Mouse (Mus musculus) thymus, adult 2 months (tissue): Measurements from ENCODE around the gene Glis2. TPM values are rescaled to one million over a fixed set of nuclear protein-coding genes. Genes with fewer than 3 reads are reported as not detected.

ENCODE experiments used
- DNase-seq: peaks from one replicate; pipeline ENCODE4 v3.0.0; 2021
- H3K27ac ChIP-seq: fragments of 200-500 bp; 2 replicates; pipeline ENCODE4 v1.5.1; 2012; ENCODE audit warnings: low read length, control low read depth; ENCODE audit not compliant: control insufficient read depth, insufficient read depth
- H3K27me3 ChIP-seq: fragments of 200-500 bp; 2 replicates; pipeline ENCODE4 v1.6.1; 2012; ENCODE audit warnings: mild to moderate bottlenecking, low read length, moderate library complexity, mixed read lengths; ENCODE audit not compliant: control insufficient read depth, insufficient read depth
- H3K36me3 ChIP-seq: fragments of 200-500 bp; 2 replicates; pipeline ENCODE4 v1.6.1; 2012; ENCODE audit warnings: mild to moderate bottlenecking, low read length, moderate library complexity; ENCODE audit not compliant: control insufficient read depth, insufficient read depth
- H3K4me1 ChIP-seq: fragments of 200-500 bp; replicated peaks from 2 replicates; pipeline ENCODE4 v1.6.1; 2012; ENCODE audit warnings: low read length; ENCODE audit not compliant: control insufficient read depth, insufficient read depth
- H3K4me3 ChIP-seq: fragments of 200-500 bp; 2 replicates; pipeline ENCODE4 v1.5.1; 2012; ENCODE audit warnings: mild to moderate bottlenecking, low read length, control low read depth, moderate library complexity; ENCODE audit not compliant: control insufficient read depth, insufficient read depth
- CTCF ChIP-seq: fragments of 200-500 bp; IDR thresholded peaks from 2 replicates; pipeline ENCODE4 v1.5.1; 2012; ENCODE audit warnings: mild to moderate bottlenecking, control low read depth, low read length, moderate library complexity, borderline replicate concordance; ENCODE audit not compliant: control insufficient read depth, poor library complexity, insufficient read depth; ENCODE audit errors: extremely low read depth
- POLR2A ChIP-seq: fragments of 200-500 bp; IDR thresholded peaks from 2 replicates; pipeline ENCODE4 v1.6.1; 2012; ENCODE audit warnings: mild to moderate bottlenecking, low read length, control low read depth, moderate library complexity; ENCODE audit not compliant: control insufficient read depth, poor library complexity, insufficient read depth; ENCODE audit errors: extremely low read depth
- WGBS: fragments of 180-500 bp; shearing (Covaris S2); methylation state at CpG from one replicate; pipeline ENCODE4 v1.1.7; 2018; 5-methylcytosine and 5-hydroxymethylcytosine counted together
- polyA plus RNA-seq: library from polyadenylated mRNA; depleted of rRNA; stranded (reverse); fragments of >200 nt; gene quantifications from 2 replicates; pipeline ENCODE4 v1.2.3, GENCODE M21; 2012; rRNA removed

Gene Glis2
- 11.8 and 14.3 TPM in 2 replicates for polyA plus RNA-seq

DNA sequence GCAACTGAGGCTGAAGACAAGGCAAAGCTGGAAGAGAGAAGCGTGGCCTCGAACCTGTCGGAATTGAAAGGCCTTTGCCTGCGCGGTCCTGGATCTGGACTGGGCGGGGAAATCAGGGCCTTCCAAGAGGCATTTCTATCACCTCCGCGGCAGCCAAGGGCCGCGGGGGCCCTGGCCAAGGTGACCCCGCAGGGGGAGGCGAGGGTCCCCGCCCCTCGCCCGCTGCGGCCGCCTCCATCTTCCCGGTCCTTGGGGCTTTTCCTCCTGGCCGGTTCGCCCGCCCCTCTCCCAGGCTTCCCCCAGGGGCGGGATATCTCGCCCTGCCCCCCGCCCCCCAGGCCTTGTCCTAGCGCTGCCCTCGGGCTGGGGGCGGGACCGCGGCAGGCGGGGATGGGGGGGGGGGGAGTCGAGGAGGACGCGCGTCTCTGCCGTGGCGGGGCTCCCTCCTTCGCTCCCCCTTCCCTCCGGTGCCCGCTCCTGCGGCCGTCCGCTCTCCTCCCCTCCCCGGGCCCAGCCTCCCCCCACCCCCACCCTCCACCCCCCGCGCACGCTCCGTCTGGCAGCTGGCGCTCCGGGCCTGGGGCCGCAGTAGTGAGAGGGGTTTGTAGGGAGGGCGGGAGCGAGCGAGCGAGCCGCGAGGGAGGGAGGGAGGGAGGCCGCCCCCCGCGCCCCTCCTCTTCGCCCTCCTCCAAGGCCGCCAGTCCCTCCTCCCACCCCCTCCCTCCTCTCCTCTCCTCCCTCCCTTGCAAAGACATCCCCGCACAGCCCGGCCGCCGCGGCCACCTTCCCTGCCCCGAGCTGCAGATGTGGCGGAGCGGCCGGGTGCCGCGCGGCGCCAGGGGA, at the start of gene Glis2:
TSS of gene Glis2 (plus strand) at position 743 of the 843 bp plus-strand sequence.
- TF ChIP-seq CTCF, result no peak
- TF ChIP-seq POLR2A, result no peak
- Histone ChIP-seq H3K27me3 (no peaks in the 10 kb centered on the region; the same call in 1 of the 2 replicates), H3K27ac (no peak within 1 kb of the TSS), H3K36me3 (no peaks in the 10 kb centered on the region), H3K4me3 (peak within 1 kb of the TSS; percentile 51), H3K4me1 (peaks cover 19% of the 10 kb centered on the region)
- no peak for DNase-seq
- 4% methylated on average over 54 of the region's 74 CpGs for whole genome bisulfite sequencing

DNA sequence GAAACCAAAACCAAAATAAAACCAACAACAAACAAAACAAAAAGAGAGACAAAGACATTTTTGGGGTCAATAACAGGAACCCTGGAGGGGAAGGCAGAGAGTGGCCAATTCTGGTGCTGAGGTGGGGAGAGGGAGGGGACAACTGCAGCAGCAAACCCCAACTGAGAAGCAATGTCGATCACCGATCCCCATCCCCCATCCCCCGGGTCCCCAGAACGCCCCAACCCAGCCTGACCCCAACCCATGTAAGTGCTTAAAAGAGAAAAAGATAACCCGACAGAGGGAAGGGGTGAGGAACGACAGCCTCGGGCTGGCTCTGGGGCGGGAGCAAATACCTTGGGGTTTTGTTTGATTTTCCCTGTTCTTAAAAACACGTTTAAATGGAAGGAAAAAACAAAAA, 49.7 kb upstream of the Glis2 start:
- DNase-seq, result no peak
- TF ChIP-seq CTCF (no peak), POLR2A (no peak)
- peaks cover 2% of the 10 kb centered on the region; the same call in 1 of the 2 replicates for H3K4me1 ChIP-seq
- no peaks in the 10 kb centered on the region for H3K27me3 ChIP-seq
- no peak overlapping the region for H3K4me3 ChIP-seq
- H3K36me3 ChIP-seq, result peaks cover 15% of the 10 kb centered on the region
- no peak overlapping the region for H3K27ac ChIP-seq
- WGBS, result 89% methylated on average over 9 of the region's 9 CpGs

GRCm38 (mm10) chr16:4546838-4547237, 47.7 kb upstream of the Glis2 start:
- DNase-seq, result no peak
- Histone ChIP-seq H3K27ac (no peak overlapping the region), H3K27me3 (no peaks in the 10 kb centered on the region), H3K4me3 (no peak overlapping the region), H3K36me3 (peaks cover 15% of the 10 kb centered on the region), H3K4me1 (no peaks in the 10 kb centered on the region; the same call in 1 of the 2 replicates)
- TF ChIP-seq CTCF (no peak), POLR2A (no peak)
- 96% methylated on average over 8 of the region's 8 CpGs for WGBS

DNA sequence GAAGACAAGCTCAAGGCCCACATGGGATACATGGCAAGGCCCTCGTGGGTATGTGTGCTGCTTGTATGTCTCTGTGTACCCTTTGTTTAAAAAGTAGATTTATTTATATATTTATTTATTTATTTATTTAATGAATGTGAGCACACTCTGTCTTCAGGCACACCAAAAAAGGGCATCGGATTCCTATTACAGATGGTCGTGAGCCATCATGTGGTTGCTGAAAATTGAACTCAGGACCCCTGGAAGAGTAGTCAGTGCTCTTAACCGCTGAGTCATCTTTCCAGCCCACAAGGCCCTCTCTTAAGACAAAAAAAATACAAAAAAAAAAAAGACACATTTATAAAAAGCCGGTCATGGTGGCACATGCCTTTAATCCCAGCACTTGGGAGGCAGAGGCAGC, 46.9 kb upstream of the Glis2 start:
- DNase-seq, result no peak
- 94% methylated on average over 5 of the region's 5 CpGs for WGBS
- Histone ChIP-seq H3K27ac (no peak overlapping the region), H3K4me1 (peaks cover 2% of the 10 kb centered on the region; the same call in 1 of the 2 replicates), H3K36me3 (peaks cover 15% of the 10 kb centered on the region), H3K4me3 (no peak overlapping the region), H3K27me3 (no peaks in the 10 kb centered on the region)
- TF ChIP-seq POLR2A (no peak), CTCF (no peak)

- WGBS, result 95% methylated on average over 18 of the region's 18 CpGs
- Histone ChIP-seq H3K4me3 (no peak overlapping the region), H3K4me1 (peaks cover 12% of the 10 kb centered on the region; the same call in 1 of the 2 replicates), H3K36me3 (peaks cover 15% of the 10 kb centered on the region), H3K27me3 (no peaks in the 10 kb centered on the region), H3K27ac (no peak overlapping the region)
- DNase-seq, result no peak
- TF ChIP-seq POLR2A, result no peak
- no peak for TF ChIP-seq CTCF
These were observed 45.4 kb upstream of the Glis2 start for GRCm38 (mm10) chr16:4548953-4549688.

GRCm38 (mm10) chr16:4551056-4551455, 43.5 kb upstream of the Glis2 start:
- TF ChIP-seq POLR2A, result no peak
- TF ChIP-seq CTCF, result peak; percentile 82; the same call in 1 of the 2 replicates
- no peak for DNase-seq
- H3K27ac ChIP-seq, result no peak overlapping the region
- peaks cover 12% of the 10 kb centered on the region; the same call in 1 of the 2 replicates for H3K4me1 ChIP-seq
- no peak overlapping the region for H3K4me3 ChIP-seq
- H3K36me3 ChIP-seq, result peaks cover 5% of the 10 kb centered on the region; the same call in 1 of the 2 replicates
- no peaks in the 10 kb centered on the region for H3K27me3 ChIP-seq
- WGBS, result 73% methylated on average over 13 of the region's 13 CpGs
